Mouse (Mus musculus): ENCODE results near the gene Bach1. TPM values are rescaled to one million over a fixed set of nuclear protein-coding genes. Genes with fewer than 3 reads are reported as not detected.
A peak's percentile ranks its signal among the peaks of the same experiment; 100 is the strongest.

The Bach1 gene
- polyA plus RNA-seq, 1 experiment: 48.0 TPM

DNA sequence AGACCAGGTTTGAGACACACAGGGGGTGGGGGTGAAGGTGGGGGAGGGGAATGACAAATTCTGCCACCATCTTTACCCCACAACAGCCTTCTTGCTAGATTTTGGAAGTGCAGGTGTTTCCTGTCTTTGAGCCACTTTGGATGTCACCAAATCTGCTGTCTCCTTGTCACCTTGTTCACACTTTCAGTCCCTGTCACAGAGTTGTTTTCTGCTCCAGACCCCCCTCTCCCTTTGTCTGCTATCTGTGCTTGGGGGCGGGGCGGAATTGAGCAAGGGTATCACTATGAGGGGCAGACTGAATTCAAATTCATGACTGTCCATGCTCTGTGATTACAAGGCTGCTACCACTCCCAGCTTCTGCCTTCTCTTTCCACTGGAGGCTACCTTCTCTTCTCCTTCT lies 6.2 kb upstream of the Bach1 start:
- H3K27ac ChIP-seq (ENCODE audit: insufficient read depth, low read length): no peak overlapping the region
- no peaks in the 10 kb centered on the region for H3K4me1 ChIP-seq (ENCODE audit: control insufficient read depth, insufficient read depth, low read length)
- no peak overlapping the region for H3K4me3 ChIP-seq (ENCODE audit: insufficient read depth, low read length)
- TF ChIP-seq CTCF (IDR thresholded peaks at IDR 0.05; ENCODE audit: borderline replicate concordance, insufficient read depth, low read length): no peak
- TF ChIP-seq POLR2A (IDR thresholded peaks at IDR 0.05; ENCODE audit: low read depth, low read length): no peak

DNA sequence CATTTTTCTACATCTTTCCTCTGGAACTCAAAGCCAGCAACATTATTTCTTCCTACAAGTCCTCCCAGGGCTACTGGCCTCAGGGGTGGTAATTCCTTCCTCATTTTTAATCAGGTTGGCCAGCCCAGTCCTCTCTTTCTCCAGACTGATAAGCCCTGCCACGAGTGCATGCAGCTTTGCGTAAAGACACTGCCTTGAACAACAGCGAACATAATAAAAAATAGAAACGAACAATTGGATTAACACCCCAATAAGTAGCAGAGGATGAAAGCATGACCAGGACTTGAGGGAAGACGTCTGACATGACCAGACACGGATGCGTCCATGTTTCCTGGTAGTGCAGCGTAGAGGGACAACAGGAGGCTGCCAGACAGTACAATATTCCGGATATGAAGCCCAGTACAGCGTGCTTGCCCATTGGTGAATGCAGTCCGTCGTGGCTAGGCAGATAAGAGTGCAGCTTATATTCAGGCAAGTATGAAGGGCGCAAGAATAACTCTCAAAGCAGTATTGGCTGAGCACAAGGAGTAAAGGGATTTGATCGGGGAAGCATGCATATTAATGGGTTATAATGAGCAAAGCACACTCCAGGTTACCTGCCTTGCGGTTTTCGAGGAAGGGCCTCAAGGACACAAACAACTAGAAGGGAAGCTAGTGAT lies 909 bp upstream of the Bach1 start:
- no peaks in the 10 kb centered on the region for H3K4me1 ChIP-seq (ENCODE audit: control insufficient read depth, insufficient read depth, low read length)
- H3K27ac ChIP-seq (ENCODE audit: insufficient read depth, low read length): no peak overlapping the region
- no peak for TF ChIP-seq POLR2A (IDR thresholded peaks at IDR 0.05; ENCODE audit: low read depth, low read length)
- TF ChIP-seq CTCF (IDR thresholded peaks at IDR 0.05; ENCODE audit: borderline replicate concordance, insufficient read depth, low read length): no peak
- no peak overlapping the region for H3K4me3 ChIP-seq (ENCODE audit: insufficient read depth, low read length)

DNA sequence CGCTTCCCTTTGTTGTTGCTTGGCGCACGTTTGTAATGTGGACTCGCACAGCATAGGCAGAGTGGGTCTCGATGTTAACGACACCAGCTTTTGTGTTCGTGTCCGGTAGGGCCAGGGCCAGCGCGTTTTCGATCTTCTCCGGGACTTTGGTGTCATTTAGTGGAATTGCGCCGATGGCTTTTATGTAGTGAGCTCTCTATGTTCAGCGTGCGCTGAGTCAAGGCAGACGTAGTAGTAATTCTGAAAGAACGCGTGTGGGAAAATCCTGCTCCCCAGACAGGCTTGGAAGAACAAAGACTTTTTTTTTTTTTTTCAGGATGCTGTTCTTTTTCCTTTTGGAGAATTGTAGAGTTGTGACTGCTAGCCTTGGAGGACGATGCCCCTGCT lies 554 bp downstream of the Bach1 start:
- no peak for TF ChIP-seq POLR2A (IDR thresholded peaks at IDR 0.05; ENCODE audit: low read depth, low read length)
- TF ChIP-seq CTCF (IDR thresholded peaks at IDR 0.05; ENCODE audit: borderline replicate concordance, insufficient read depth, low read length): no peak
- Histone ChIP-seq H3K4me3 (ENCODE audit: insufficient read depth, low read length) (peak overlapping the region; percentile 99), H3K4me1 (ENCODE audit: control insufficient read depth, insufficient read depth, low read length) (no peaks in the 10 kb centered on the region), H3K27ac (ENCODE audit: insufficient read depth, low read length) (peak overlapping the region; percentile 96)

- peak overlapping the region; percentile 99 for H3K4me3 ChIP-seq (ENCODE audit: insufficient read depth, low read length)
- TF ChIP-seq POLR2A (IDR thresholded peaks at IDR 0.05; ENCODE audit: low read depth, low read length) (0 out of 2 replicates have a peak, but pooled peaks have one; percentile 50), CTCF (IDR thresholded peaks at IDR 0.05; ENCODE audit: borderline replicate concordance, insufficient read depth, low read length) (no peak)
- H3K27ac ChIP-seq (ENCODE audit: insufficient read depth, low read length): peak overlapping the region; percentile 96
- no peaks in the 10 kb centered on the region for H3K4me1 ChIP-seq (ENCODE audit: control insufficient read depth, insufficient read depth, low read length)
These were observed 1.1 kb downstream of the Bach1 start for GRCm38 (mm10) chr16:87699693-87700394.

DNA sequence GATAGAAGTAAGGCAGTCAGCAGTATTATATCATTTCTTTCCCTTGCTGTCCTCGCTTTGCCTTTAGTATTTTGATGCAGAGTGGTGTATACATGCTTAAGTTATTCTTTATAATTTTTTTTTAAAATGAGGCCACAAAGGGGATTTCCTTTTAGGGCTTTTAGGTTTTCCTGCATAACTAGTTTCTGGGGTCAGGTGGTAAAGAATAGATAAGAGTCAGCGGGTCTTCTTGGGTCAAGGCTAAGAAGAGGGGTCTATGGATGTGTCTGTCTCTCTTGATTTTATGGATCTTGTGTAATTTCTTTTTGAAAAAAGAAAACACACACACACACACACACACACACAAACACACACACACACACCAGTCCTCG lies 1.6 kb downstream of the Bach1 start:
- no peaks in the 10 kb centered on the region for H3K4me1 ChIP-seq (ENCODE audit: control insufficient read depth, insufficient read depth, low read length)
- peak overlapping the region; percentile 96 for H3K27ac ChIP-seq (ENCODE audit: insufficient read depth, low read length)
- peak overlapping the region; percentile 99 for H3K4me3 ChIP-seq (ENCODE audit: insufficient read depth, low read length)
- no peak for TF ChIP-seq POLR2A (IDR thresholded peaks at IDR 0.05; ENCODE audit: low read depth, low read length)
- no peak for TF ChIP-seq CTCF (IDR thresholded peaks at IDR 0.05; ENCODE audit: borderline replicate concordance, insufficient read depth, low read length)

DNA sequence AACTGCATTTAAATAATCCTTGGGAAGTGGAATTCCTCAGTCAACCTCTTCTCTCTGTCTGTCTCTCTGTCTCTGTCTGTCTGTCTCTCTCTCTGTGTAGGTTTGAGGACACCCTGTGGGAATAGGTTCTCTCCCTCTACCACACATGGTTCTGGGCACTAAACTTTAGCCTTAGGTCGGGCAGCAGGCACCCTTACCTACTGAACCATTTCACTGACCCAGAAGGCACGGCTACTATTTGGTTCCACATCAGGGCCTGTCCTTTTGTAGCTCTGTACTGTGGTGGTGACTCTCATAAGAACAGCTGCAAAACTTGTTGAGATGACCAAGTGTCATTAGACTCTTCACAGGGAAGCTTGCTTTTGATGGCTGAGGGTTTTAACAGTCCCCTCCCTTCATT lies 3.1 kb downstream of the Bach1 start:
- TF ChIP-seq POLR2A (IDR thresholded peaks at IDR 0.05; ENCODE audit: low read depth, low read length): no peak
- TF ChIP-seq CTCF (IDR thresholded peaks at IDR 0.05; ENCODE audit: borderline replicate concordance, insufficient read depth, low read length): no peak
- H3K27ac ChIP-seq (ENCODE audit: insufficient read depth, low read length): no peak overlapping the region
- peaks cover 5% of the 10 kb centered on the region; the same call in 1 of the 2 replicates for H3K4me1 ChIP-seq (ENCODE audit: control insufficient read depth, insufficient read depth, low read length)
- no peak overlapping the region for H3K4me3 ChIP-seq (ENCODE audit: insufficient read depth, low read length)

DNA sequence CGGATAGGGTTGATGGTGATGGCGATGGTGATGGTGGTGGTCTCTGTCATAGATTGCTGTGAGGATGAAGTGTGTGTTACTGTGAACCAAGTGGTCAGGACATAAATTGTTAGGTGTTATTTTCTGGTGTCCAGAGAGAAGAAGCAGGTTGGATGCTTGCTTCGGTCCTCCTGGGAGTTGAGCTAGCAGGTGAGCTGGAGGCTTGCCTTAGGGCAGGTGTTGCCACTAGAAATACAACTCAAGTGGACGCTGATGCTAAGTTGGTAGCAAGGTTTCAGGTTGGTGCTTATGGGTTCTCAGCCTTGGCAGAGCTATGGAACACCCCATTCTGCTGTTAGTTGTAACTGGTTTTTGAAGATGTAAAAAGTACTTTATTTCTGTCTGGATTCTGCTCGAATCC lies 4.1 kb downstream of the Bach1 start:
- Histone ChIP-seq H3K4me3 (ENCODE audit: insufficient read depth, low read length) (no peak overlapping the region), H3K4me1 (ENCODE audit: control insufficient read depth, insufficient read depth, low read length) (peaks cover 5% of the 10 kb centered on the region; the same call in 1 of the 2 replicates), H3K27ac (ENCODE audit: insufficient read depth, low read length) (no peak overlapping the region)
- no peak for TF ChIP-seq POLR2A (IDR thresholded peaks at IDR 0.05; ENCODE audit: low read depth, low read length)
- no peak for TF ChIP-seq CTCF (IDR thresholded peaks at IDR 0.05; ENCODE audit: borderline replicate concordance, insufficient read depth, low read length)

DNA sequence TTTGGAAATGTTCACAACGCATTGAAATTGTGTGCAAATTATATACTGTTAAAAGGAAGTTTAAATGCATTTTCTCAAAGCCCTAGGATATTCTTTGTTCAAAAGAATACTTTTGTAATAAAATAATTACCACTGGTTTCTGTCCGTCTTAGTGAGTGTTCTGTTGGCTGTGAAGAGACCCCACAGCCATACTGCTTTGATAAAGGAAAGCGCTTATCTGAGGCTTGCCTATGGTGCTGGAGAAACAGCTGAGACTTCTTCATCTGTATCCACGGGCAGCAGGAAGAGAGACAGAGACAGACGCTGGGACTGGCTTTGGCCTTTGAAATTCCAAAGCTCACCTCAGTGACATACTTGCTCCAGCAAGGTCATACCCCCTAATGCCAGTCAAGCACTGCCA lies 5.5 kb downstream of the Bach1 start:
- Histone ChIP-seq H3K27ac (ENCODE audit: insufficient read depth, low read length) (no peak overlapping the region), H3K4me3 (ENCODE audit: insufficient read depth, low read length) (no peak overlapping the region), H3K4me1 (ENCODE audit: control insufficient read depth, insufficient read depth, low read length) (peaks cover 5% of the 10 kb centered on the region; the same call in 1 of the 2 replicates)
- TF ChIP-seq POLR2A (IDR thresholded peaks at IDR 0.05; ENCODE audit: low read depth, low read length) (no peak), CTCF (IDR thresholded peaks at IDR 0.05; ENCODE audit: borderline replicate concordance, insufficient read depth, low read length) (no peak)

- Histone ChIP-seq H3K4me3 (ENCODE audit: insufficient read depth, low read length) (no peak overlapping the region), H3K4me1 (ENCODE audit: control insufficient read depth, insufficient read depth, low read length) (peaks cover 5% of the 10 kb centered on the region), H3K27ac (ENCODE audit: insufficient read depth, low read length) (no peak overlapping the region)
- TF ChIP-seq POLR2A (IDR thresholded peaks at IDR 0.05; ENCODE audit: low read depth, low read length) (no peak), CTCF (IDR thresholded peaks at IDR 0.05; ENCODE audit: borderline replicate concordance, insufficient read depth, low read length) (no peak)
These were observed 7.3 kb downstream of the Bach1 start for GRCm38 (mm10) chr16:87705892-87706589.

DNA sequence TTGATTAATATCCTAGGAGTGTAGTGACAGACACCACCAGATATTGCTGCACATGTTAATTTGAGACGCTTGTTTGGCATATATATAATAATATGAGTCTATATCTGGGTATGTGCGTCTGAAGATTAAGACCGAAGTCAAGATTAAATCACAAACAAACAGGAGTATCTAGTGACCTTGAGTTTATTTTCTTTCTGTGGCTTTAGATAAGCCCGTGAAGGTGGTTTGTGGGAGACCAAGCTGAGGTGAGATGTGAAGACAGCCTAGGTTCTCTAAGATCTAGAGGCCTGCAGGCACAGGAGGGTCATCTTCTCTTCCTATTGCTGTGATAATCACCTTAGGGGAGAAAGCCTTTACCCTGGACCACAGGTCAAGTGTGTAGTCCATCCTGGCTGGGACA lies 8.6 kb downstream of the Bach1 start:
- no peak for TF ChIP-seq POLR2A (IDR thresholded peaks at IDR 0.05; ENCODE audit: low read depth, low read length)
- no peak for TF ChIP-seq CTCF (IDR thresholded peaks at IDR 0.05; ENCODE audit: borderline replicate concordance, insufficient read depth, low read length)
- Histone ChIP-seq H3K27ac (ENCODE audit: insufficient read depth, low read length) (no peak overlapping the region), H3K4me1 (ENCODE audit: control insufficient read depth, insufficient read depth, low read length) (peaks cover 8% of the 10 kb centered on the region), H3K4me3 (ENCODE audit: insufficient read depth, low read length) (no peak overlapping the region)
